Mouse (Mus musculus) embryonic facial prominence, embryonic 10.5 days (tissue): Measurements from ENCODE around the gene Wdr49. TPM values are rescaled to one million over a fixed set of nuclear protein-coding genes. Genes with fewer than 3 reads are reported as not detected.

Experiments used
- DNase-seq: peaks from one replicate; pipeline ENCODE4 v3.0.0-alpha.2; 2017; ENCODE audit warnings: low spot score
- H3K27ac ChIP-seq: fragments of 300-500 bp; sonication (generic); replicated peaks from 2 replicates; pipeline ENCODE4 v1.5.1; 2016; ENCODE audit warnings: mild to moderate bottlenecking
- H3K27me3 ChIP-seq: fragments of 300-500 bp; sonication (generic); replicated peaks from 2 replicates; pipeline ENCODE4 v1.6.1; 2016; ENCODE audit warnings: low read depth, mild to moderate bottlenecking; ENCODE audit not compliant: poor library complexity, severe bottlenecking
- H3K36me3 ChIP-seq: fragments of 300-500 bp; sonication (generic); replicated peaks from 2 replicates; pipeline ENCODE4 v1.6.1; 2016; ENCODE audit warnings: mild to moderate bottlenecking, moderate library complexity
- H3K4me1 ChIP-seq: fragments of 300-500 bp; sonication (generic); 2 replicates; pipeline ENCODE4 v1.6.1; 2016
- H3K4me3 ChIP-seq: fragments of 300-500 bp; sonication (generic); 2 replicates; pipeline ENCODE4 v1.5.1; 2016; ENCODE audit warnings: mild to moderate bottlenecking, moderate library complexity
- H3K9me3 ChIP-seq: fragments of 300-500 bp; sonication (generic); 2 replicates; pipeline ENCODE4 v1.6.1; 2016; ENCODE audit warnings: mild to moderate bottlenecking
- WGBS: fragments of 180-500 bp; shearing (Covaris S2); methylation state at CpG from one replicate; pipeline ENCODE4 v1.1.7; 2016; 5-methylcytosine and 5-hydroxymethylcytosine counted together
- polyA plus RNA-seq: library from polyadenylated mRNA; unstranded; fragments of >200 nt; fragmentation: Nextera tagmentation; extraction: Ambion mirVana; gene quantifications from 2 replicates; pipeline ENCODE4 v1.2.1, GENCODE M21; 2016

The Wdr49 gene
- not detected in 2 replicates for polyA plus RNA-seq

- WGBS, result 58% methylated on average over 2 of the region's 2 CpGs
- Histone ChIP-seq H3K4me3 (no peak within 1 kb of the TSS), H3K4me1 (no peaks in the 10 kb centered on the region), H3K36me3 (no peaks in the 10 kb centered on the region), H3K27me3 (no peaks in the 10 kb centered on the region), H3K9me3 (no peaks in the 10 kb centered on the region), H3K27ac (no peak within 1 kb of the TSS)
- DNase-seq, result no peak
These were observed at the start of gene Wdr49 for GRCm38 (mm10) chr3:75482056-75482455. Gene Wdr49 (minus strand): TSS chr3:75482156.

GRCm38 (mm10) chr3:75531074-75531473 is 49.1 kb upstream of the Wdr49 start:
- Histone ChIP-seq H3K27me3 (no peaks in the 10 kb centered on the region), H3K36me3 (peaks cover 33% of the 10 kb centered on the region), H3K9me3 (no peaks in the 10 kb centered on the region), H3K4me1 (no peaks in the 10 kb centered on the region), H3K27ac (no peak overlapping the region), H3K4me3 (no peak overlapping the region)
- DNase-seq, result no peak
- WGBS, result 88% methylated on average over 3 of the region's 3 CpGs

- Histone ChIP-seq H3K27me3 (no peaks in the 10 kb centered on the region), H3K9me3 (no peaks in the 10 kb centered on the region), H3K27ac (no peak overlapping the region), H3K4me3 (no peak overlapping the region), H3K36me3 (peaks cover 66% of the 10 kb centered on the region), H3K4me1 (no peaks in the 10 kb centered on the region)
- 89% methylated on average over 1 of the region's 1 CpGs for WGBS
- DNase-seq, result no peak
These were observed 40.6 kb upstream of the Wdr49 start for GRCm38 (mm10) chr3:75522527-75522926.

GRCm38 (mm10) chr3:75521314-75521713 is 39.4 kb upstream of the Wdr49 start:
- Histone ChIP-seq H3K27ac (no peak overlapping the region), H3K36me3 (peaks cover 53% of the 10 kb centered on the region), H3K4me3 (no peak overlapping the region), H3K9me3 (no peaks in the 10 kb centered on the region), H3K27me3 (no peaks in the 10 kb centered on the region), H3K4me1 (no peaks in the 10 kb centered on the region)
- no peak for DNase-seq
- 86% methylated on average over 2 of the region's 2 CpGs for WGBS

GRCm38 (mm10) chr3:75517631-75518250 is 35.8 kb upstream of the Wdr49 start:
- peaks cover 39% of the 10 kb centered on the region for H3K36me3 ChIP-seq
- no peaks in the 10 kb centered on the region for H3K4me1 ChIP-seq
- peak; percentile 47 for DNase-seq
- no peak overlapping the region for H3K27ac ChIP-seq
- no peaks in the 10 kb centered on the region for H3K9me3 ChIP-seq
- 53% methylated on average over 7 of the region's 7 CpGs for WGBS
- H3K4me3 ChIP-seq, result no peak overlapping the region
- no peaks in the 10 kb centered on the region for H3K27me3 ChIP-seq

- WGBS, result 83% methylated on average over 7 of the region's 7 CpGs
- no peak for DNase-seq
- Histone ChIP-seq H3K27me3 (no peaks in the 10 kb centered on the region), H3K27ac (no peak overlapping the region), H3K4me3 (no peak overlapping the region), H3K36me3 (no peaks in the 10 kb centered on the region), H3K4me1 (no peaks in the 10 kb centered on the region), H3K9me3 (no peaks in the 10 kb centered on the region)
These were observed 17.3 kb upstream of the Wdr49 start for GRCm38 (mm10) chr3:75498961-75499960.

GRCm38 (mm10) chr3:75492913-75493312 is 11.0 kb upstream of the Wdr49 start:
- Histone ChIP-seq H3K4me3 (no peak overlapping the region), H3K9me3 (no peaks in the 10 kb centered on the region), H3K27ac (no peak overlapping the region), H3K27me3 (no peaks in the 10 kb centered on the region), H3K36me3 (no peaks in the 10 kb centered on the region), H3K4me1 (no peaks in the 10 kb centered on the region)
- no peak for DNase-seq
- 56% methylated on average over 3 of the region's 3 CpGs for WGBS

- Histone ChIP-seq H3K27ac (no peak overlapping the region), H3K36me3 (no peaks in the 10 kb centered on the region), H3K4me1 (no peaks in the 10 kb centered on the region), H3K9me3 (no peaks in the 10 kb centered on the region), H3K27me3 (no peaks in the 10 kb centered on the region), H3K4me3 (no peak overlapping the region)
- DNase-seq, result no peak
- 84% methylated on average over 7 of the region's 7 CpGs for WGBS
These were observed 6.8 kb downstream of the Wdr49 start for GRCm38 (mm10) chr3:75475106-75475505.

GRCm38 (mm10) chr3:75474657-75475056 is 7.3 kb downstream of the Wdr49 start:
- Histone ChIP-seq H3K27ac (no peak overlapping the region), H3K4me3 (no peak overlapping the region), H3K27me3 (no peaks in the 10 kb centered on the region), H3K9me3 (no peaks in the 10 kb centered on the region), H3K4me1 (no peaks in the 10 kb centered on the region), H3K36me3 (no peaks in the 10 kb centered on the region)
- 88% methylated on average over 7 of the region's 7 CpGs for WGBS
- no peak for DNase-seq

- Histone ChIP-seq H3K27me3 (no peaks in the 10 kb centered on the region), H3K4me3 (no peak overlapping the region), H3K4me1 (no peaks in the 10 kb centered on the region), H3K36me3 (no peaks in the 10 kb centered on the region), H3K9me3 (no peaks in the 10 kb centered on the region), H3K27ac (no peak overlapping the region)
- no peak for DNase-seq
- 85% methylated on average over 7 of the region's 7 CpGs for WGBS
These were observed 13.8 kb downstream of the Wdr49 start for GRCm38 (mm10) chr3:75468154-75468553.

- no peaks in the 10 kb centered on the region for H3K4me1 ChIP-seq
- H3K36me3 ChIP-seq, result no peaks in the 10 kb centered on the region
- H3K4me3 ChIP-seq, result no peak overlapping the region
- H3K27me3 ChIP-seq, result no peaks in the 10 kb centered on the region
- 79% methylated on average over 4 of the region's 4 CpGs for WGBS
- no peak overlapping the region for H3K27ac ChIP-seq
- no peak for DNase-seq
- H3K9me3 ChIP-seq, result no peaks in the 10 kb centered on the region
These were observed 51.3 kb downstream of the Wdr49 start for GRCm38 (mm10) chr3:75430564-75431181.

GRCm38 (mm10) chr3:75395918-75396317 is 86.0 kb downstream of the Wdr49 start:
- DNase-seq, result no peak
- no peak overlapping the region for H3K27ac ChIP-seq
- H3K36me3 ChIP-seq, result no peaks in the 10 kb centered on the region
- H3K27me3 ChIP-seq, result no peaks in the 10 kb centered on the region
- H3K4me3 ChIP-seq, result no peak overlapping the region
- H3K9me3 ChIP-seq, result no peaks in the 10 kb centered on the region
- 90% methylated on average over 4 of the region's 4 CpGs for WGBS
- H3K4me1 ChIP-seq, result no peaks in the 10 kb centered on the region
